Mouse (Mus musculus): ENCODE data around the gene Ddx56. TPM values are rescaled to one million over a fixed set of nuclear protein-coding genes. Genes with fewer than 3 reads are reported as not detected.

Gene Ddx56
- total RNA-seq (2023): 10 to 100 TPM; 24.2 to 25.2 TPM

DNA sequence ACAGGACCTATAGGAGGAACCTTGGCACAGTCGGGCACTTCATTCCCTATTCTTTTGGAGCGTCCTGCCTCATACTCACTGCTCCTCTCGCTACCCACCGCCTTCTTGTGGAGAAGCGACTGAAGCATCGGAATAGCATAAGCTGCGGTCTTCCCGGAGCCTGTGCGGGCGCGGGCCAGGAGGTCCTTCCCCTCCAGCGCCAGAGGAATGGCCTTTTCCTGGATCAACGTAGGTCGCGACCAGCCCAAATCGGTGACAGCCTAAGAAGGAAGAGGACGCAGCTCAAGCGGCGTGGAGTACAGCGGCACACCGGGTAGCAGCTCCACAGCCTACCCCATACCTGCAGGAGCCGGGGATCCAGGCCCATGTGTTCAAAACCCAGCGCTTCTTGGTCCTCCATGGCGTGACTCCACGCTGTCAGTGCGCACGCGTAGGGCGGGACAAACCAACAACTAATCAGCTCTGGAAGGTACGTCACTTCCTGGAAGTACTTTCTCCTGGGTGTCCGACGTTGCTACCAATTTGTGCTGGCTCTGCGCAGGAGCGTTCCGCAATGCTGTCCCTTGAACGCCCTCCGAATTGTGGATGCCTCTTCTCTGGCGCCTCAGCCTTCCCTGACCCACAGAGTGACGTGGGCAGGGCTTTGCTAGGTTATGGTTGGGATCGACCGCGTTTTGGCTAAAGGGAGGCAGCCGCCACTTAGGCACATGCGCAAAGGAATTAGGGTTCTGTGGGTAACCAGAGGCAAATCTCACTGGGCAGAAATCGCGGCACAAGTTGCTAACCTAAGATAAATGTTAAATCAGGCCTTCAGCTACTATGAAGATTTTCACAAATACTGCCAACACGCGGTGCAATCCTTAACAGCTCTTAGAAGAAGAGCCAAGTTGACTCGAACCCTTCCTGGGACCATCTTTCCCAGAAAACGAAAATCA lies at the start of gene Ddx56:
TSS of gene Ddx56 (minus strand) at position 453 of the 935 bp plus-strand sequence.

DNA sequence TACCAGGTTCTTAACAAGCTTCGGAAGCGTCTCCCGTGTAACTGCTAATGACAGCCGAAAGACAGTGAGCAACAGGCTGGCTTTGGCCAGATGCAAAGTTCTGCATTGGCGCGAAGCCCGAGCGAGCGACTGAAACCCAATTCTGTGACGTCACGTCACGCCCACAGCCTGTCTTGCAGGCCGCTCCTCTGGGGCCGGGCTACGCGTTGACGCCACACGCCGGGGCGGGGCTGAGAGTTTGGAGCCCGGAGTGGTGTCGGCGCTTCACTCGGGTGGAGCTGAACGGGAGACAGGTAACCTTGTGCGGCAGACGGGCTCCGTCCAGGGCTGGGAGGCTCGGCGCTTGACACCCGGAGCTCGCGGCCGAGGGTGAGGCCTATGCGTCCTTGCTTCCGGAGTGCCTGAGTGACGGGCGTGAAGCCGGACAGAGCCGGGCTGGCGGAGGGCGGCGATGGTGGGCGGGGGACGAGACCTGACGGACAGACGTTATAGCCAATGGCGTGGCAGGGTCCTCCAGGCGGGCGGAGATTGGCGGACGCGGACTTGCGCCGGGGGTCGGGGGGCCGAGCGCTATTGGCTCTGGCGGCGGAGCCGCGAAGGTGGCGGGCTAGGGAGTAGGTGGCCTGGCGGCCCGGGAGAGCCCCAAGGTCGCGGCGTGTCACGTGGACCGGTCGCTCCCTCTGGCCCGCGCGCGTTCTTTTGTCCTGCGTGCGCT lies 24.0 kb upstream of the Ddx56 start, which contains the start of gene Ogdh:
TSS of gene Ogdh (plus strand) at position 233 of the 715 bp plus-strand sequence.

GRCm38 (mm10) chr11:6274387-6275093 lies 7.0 kb upstream of the Ddx56 start, which contains the start of gene Tmed4:
Gene Tmed4 (minus strand): TSS chr11:6274870.

DNA sequence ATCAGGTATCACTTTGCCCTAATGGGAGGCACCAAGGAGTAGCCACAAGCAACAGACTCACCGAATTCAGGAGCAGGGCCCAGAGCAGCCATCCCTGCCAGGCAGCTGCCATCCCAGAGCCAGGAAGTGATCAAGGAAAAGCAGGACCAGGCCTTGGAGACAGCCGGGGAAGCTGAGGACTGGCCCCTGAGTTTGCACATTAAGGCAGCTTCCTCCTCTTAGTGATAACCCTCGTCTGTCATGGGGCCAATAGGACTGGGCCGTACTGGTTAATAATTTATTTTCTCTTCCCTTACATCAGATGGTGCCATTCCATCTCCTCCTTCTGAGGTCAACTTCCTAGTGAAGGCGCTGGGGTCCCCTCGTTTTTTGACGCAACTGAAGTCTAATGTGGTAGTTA lies 37.6 kb downstream of the Ddx56 start, which contains the start of gene Npc1l1:
TSS of gene Npc1l1 (minus strand) at position 132 of the 400 bp plus-strand sequence.

Other genes starting within 250 kb of the Ddx56 start
- under 1 TPM; 0.69 to 0.97 TPM for gene Camk2b, start 201.4 kb downstream of the Ddx56 start, total RNA-seq (2023)
- under 1 TPM in 1 of 2 experiments, not detected in 1; 0.22 TPM for gene A730071L15Rik, start 67.7 kb downstream of the Ddx56 start, total RNA-seq (2023)
- 10 to 100 TPM; 26.5 to 30.7 TPM for gene Nudcd3, start 67.4 kb downstream of the Ddx56 start, total RNA-seq (2023)
- not detected for gene Npc1l1, start 37.6 kb downstream of the Ddx56 start, total RNA-seq (2023)
- gene Tmed4, start 7.1 kb upstream of the Ddx56 start, total RNA-seq (2023): 10 to 100 TPM; 24.8 to 26.2 TPM
- 100 to 1,000 TPM; 121 to 139 TPM for gene Ogdh, start 23.9 kb upstream of the Ddx56 start, total RNA-seq (2023)
- gene Zmiz2, start 121.3 kb upstream of the Ddx56 start, total RNA-seq (2023): 10 to 100 TPM; 32.7 to 38.5 TPM
- 100 to 1,000 TPM; 810 to 938 TPM for gene Ppia, start 147.7 kb upstream of the Ddx56 start, total RNA-seq (2023)
- 10 to 100 TPM; 82.9 to 83.6 TPM for gene H2afv, start 176.7 kb upstream of the Ddx56 start, total RNA-seq (2023)
- 10 to 100 TPM; 49.2 to 53.9 TPM for gene Purb, start 208.1 kb upstream of the Ddx56 start, total RNA-seq (2023)